Mouse (Mus musculus) hindbrain, embryonic 14.5 days (tissue): ENCODE data around the gene Cfc1. TPM values are rescaled to one million over a fixed set of nuclear protein-coding genes. Genes with fewer than 3 reads are reported as not detected.

Source experiments
- polyA plus RNA-seq: library from polyadenylated mRNA; unstranded; fragments of >200 nt; fragmentation: Nextera tagmentation; extraction: Ambion mirVana; gene quantifications from 2 replicates; pipeline ENCODE4 v1.2.1, GENCODE M21; 2014

The Cfc1 gene
- polyA plus RNA-seq, 1 experiment from 2014 or later = 0.19 TPM

Other genes starting within 250 kb of the Cfc1 start
- 59.5 and 60.6 TPM in 2 replicates for gene Ccdc115, start 96.0 kb upstream of the Cfc1 start, polyA plus RNA-seq
- 48.3 and 49.6 TPM in 2 replicates for gene Imp4, start 95.8 kb upstream of the Cfc1 start, polyA plus RNA-seq
- 5.5 and 6.8 TPM in 2 replicates for gene Ptpn18, start 75.9 kb upstream of the Cfc1 start, polyA plus RNA-seq
- not detected in 2 replicates for gene Prss39, start 37.2 kb upstream of the Cfc1 start, polyA plus RNA-seq
- gene Prss40, start 25.3 kb downstream of the Cfc1 start, polyA plus RNA-seq = not detected in 2 replicates
- gene Amer3, start 44.0 kb downstream of the Cfc1 start, polyA plus RNA-seq = 29.7 and 32.1 TPM in 2 replicates